Mouse (Mus musculus) lung, postnatal 0 days (tissue): ENCODE results near the gene Ubxn2a.
"Not testable (repeated sequence)": the region's sequence is repeated elsewhere in the genome, so short reads cannot be mapped to it uniquely, and the experiment has no call there.

Source experiments
- CTCF ChIP-seq: IDR thresholded peaks from 2 replicates; pipeline ENCODE4 v1.5.1; 2016; ENCODE audit warnings: antibody characterized with exemption, mild to moderate bottlenecking
- EP300 ChIP-seq: IDR thresholded peaks from 2 replicates; pipeline ENCODE4 v1.6.1; 2016; ENCODE audit warnings: antibody characterized with exemption, mild to moderate bottlenecking, control low read depth

GRCm38 (mm10) chr12:4910496-4910895, 3.0 kb upstream of the Ubxn2a start:
- TF ChIP-seq CTCF, EP300: not testable (repeated sequence)
